Mouse (Mus musculus): ENCODE results near the gene Cyp2c70. TPM values are rescaled to one million over a fixed set of nuclear protein-coding genes. Genes with fewer than 3 reads are reported as not detected.

Cyp2c70 gene
- not detected in 4 replicates for total RNA-seq (2023)

DNA sequence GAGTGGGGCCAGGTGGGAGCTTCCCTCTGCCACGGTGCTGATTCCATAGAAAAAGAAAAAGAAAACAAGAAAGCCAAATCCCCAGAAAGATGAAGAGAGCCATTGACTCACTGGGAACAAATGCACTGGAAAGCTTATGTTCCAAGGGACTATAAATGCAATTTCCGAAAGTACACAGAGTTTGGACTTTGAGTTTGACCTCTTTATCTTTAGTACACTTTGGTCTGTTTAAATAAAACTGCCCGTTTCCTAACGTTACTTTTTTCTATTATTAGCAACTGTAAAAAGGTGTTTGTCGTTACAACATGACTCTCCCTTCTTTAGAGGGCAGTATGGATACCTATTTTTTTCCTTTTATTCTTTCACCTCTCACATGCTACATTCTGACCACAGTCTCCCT, at the start of gene Cyp2c70:
Gene Cyp2c70, minus strand, starts transcription at position 174 of the 400 bp plus-strand sequence.

Other genes with a start within 250 kb of the Cyp2c70 start
- gene Cyp2c37, start 194.9 kb downstream of the Cyp2c70 start, total RNA-seq (2023) = not detected in 4 replicates
- not detected in 4 replicates for gene Cyp2c54, start 113.5 kb downstream of the Cyp2c70 start, total RNA-seq (2023)
- gene Cyp2c50, start 97.6 kb downstream of the Cyp2c70 start, total RNA-seq (2023) = not detected in 4 replicates
- 19.5 to 25.6 TPM (median 22.5 TPM) in 4 replicates for gene Pdlim1, start 84.5 kb upstream of the Cyp2c70 start, total RNA-seq (2023)

All from B cell, adult 62 days (primary cell).